Mouse (Mus musculus) ES-Bruce4 (cell line): ENCODE measurements at regions not wholly inside any gene's neighbourhood (a gene's known extent, or its start where the extent isn't known, plus 50 kb on each side); places are given as distances from the start of the nearest gene placed in this dataset.

Experiments
- H3K27ac ChIP-seq: 2 replicates; pipeline ENCODE4 v1.5.1; 2012; ENCODE audit warnings: low read length, inconsistent platforms; ENCODE audit not compliant: insufficient read depth
- H3K27me3 ChIP-seq: 2 replicates; pipeline ENCODE4 v1.6.1; 2012; ENCODE audit warnings: mild to moderate bottlenecking, low read length, inconsistent platforms; ENCODE audit not compliant: control insufficient read depth, poor library complexity, insufficient read depth, severe bottlenecking
- H3K36me3 ChIP-seq: 2 replicates; pipeline ENCODE4 v1.6.1; 2012; ENCODE audit warnings: inconsistent platforms, mild to moderate bottlenecking, low read length, moderate library complexity; ENCODE audit not compliant: control insufficient read depth, poor library complexity, insufficient read depth, severe bottlenecking
- H3K4me1 ChIP-seq: one replicate; pipeline ENCODE4 v1.8.1; 2011; ENCODE audit warnings: low read length; ENCODE audit not compliant: control insufficient read depth, insufficient read depth
- H3K4me3 ChIP-seq: 2 replicates; pipeline ENCODE4 v1.5.1; 2011; ENCODE audit warnings: low read depth, mild to moderate bottlenecking, low read length
- H3K9ac ChIP-seq: 2 replicates; pipeline ENCODE4 v1.6.1; 2012; ENCODE audit warnings: low read depth, mild to moderate bottlenecking, inconsistent platforms; ENCODE audit not compliant: poor library complexity, severe bottlenecking
- H3K9me3 ChIP-seq: replicated peaks from 2 replicates; pipeline ENCODE4 v1.6.1; 2012; ENCODE audit warnings: mild to moderate bottlenecking, low read length, inconsistent platforms; ENCODE audit not compliant: control insufficient read depth, poor library complexity, insufficient read depth, severe bottlenecking
- CTCF ChIP-seq: IDR thresholded peaks from one replicate; pipeline ENCODE4 v1.8.1; 2011; ENCODE audit warnings: low read depth, low read length
- EP300 ChIP-seq: IDR thresholded peaks from 2 replicates; pipeline ENCODE4 v1.6.1; 2011; ENCODE audit warnings: low read depth, low read length; ENCODE audit not compliant: insufficient read depth
- POLR2A ChIP-seq: IDR thresholded peaks from one replicate; pipeline ENCODE4 v1.8.1; 2011; ENCODE audit warnings: low read length; ENCODE audit not compliant: insufficient read depth

- Histone ChIP-seq H3K36me3 (no peaks in the 10 kb centered on the region), H3K9ac (no peak overlapping the region), H3K4me1 (no peaks in the 10 kb centered on the region), H3K4me3 (no peak overlapping the region), H3K27me3 (no peaks in the 10 kb centered on the region), H3K27ac (no peak overlapping the region), H3K9me3 (no peaks in the 10 kb centered on the region)
- no peak for TF ChIP-seq CTCF
- TF ChIP-seq POLR2A, result no peak
- TF ChIP-seq EP300, result no peak
Measured at GRCm38 (mm10) chr1:133549816-133550215, 60.3 kb downstream of the Snrpe start.

GRCm38 (mm10) chr1:133548971-133549370, 61.1 kb downstream of the Snrpe start:
- H3K9me3 ChIP-seq, result no peaks in the 10 kb centered on the region
- no peaks in the 10 kb centered on the region for H3K36me3 ChIP-seq
- H3K27ac ChIP-seq, result no peak overlapping the region
- no peaks in the 10 kb centered on the region for H3K4me1 ChIP-seq
- H3K4me3 ChIP-seq, result no peak overlapping the region
- no peaks in the 10 kb centered on the region for H3K27me3 ChIP-seq
- no peak overlapping the region for H3K9ac ChIP-seq
- TF ChIP-seq POLR2A, result no peak
- TF ChIP-seq CTCF, result no peak
- TF ChIP-seq EP300, result no peak

GRCm38 (mm10) chr1:133547541-133547940, 62.5 kb downstream of the Snrpe start:
- Histone ChIP-seq H3K9me3 (no peaks in the 10 kb centered on the region), H3K27ac (no peak overlapping the region), H3K4me1 (no peaks in the 10 kb centered on the region), H3K9ac (no peak overlapping the region), H3K36me3 (no peaks in the 10 kb centered on the region), H3K27me3 (no peaks in the 10 kb centered on the region), H3K4me3 (no peak overlapping the region)
- no peak for TF ChIP-seq CTCF
- TF ChIP-seq EP300, result no peak
- TF ChIP-seq POLR2A, result no peak

GRCm38 (mm10) chr1:133544996-133545395, 65.1 kb downstream of the Snrpe start:
- TF ChIP-seq POLR2A (no peak), CTCF (no peak), EP300 (no peak)
- Histone ChIP-seq H3K27me3 (no peaks in the 10 kb centered on the region; the same call in 1 of the 2 replicates), H3K36me3 (no peaks in the 10 kb centered on the region), H3K4me1 (no peaks in the 10 kb centered on the region), H3K27ac (no peak overlapping the region), H3K4me3 (no peak overlapping the region), H3K9ac (no peak overlapping the region), H3K9me3 (no peaks in the 10 kb centered on the region)

GRCm38 (mm10) chr1:133543751-133544150, 66.3 kb downstream of the Snrpe start:
- H3K27ac ChIP-seq, result no peak overlapping the region
- TF ChIP-seq CTCF, result no peak
- TF ChIP-seq POLR2A, result no peak
- no peak for TF ChIP-seq EP300

GRCm38 (mm10) chr1:133541996-133542775, 67.9 kb downstream of the Snrpe start:
- Histone ChIP-seq H3K36me3 (no peaks in the 10 kb centered on the region), H3K27me3 (no peaks in the 10 kb centered on the region; the same call in 1 of the 2 replicates), H3K9ac (no peak overlapping the region), H3K9me3 (no peaks in the 10 kb centered on the region), H3K27ac (no peak overlapping the region), H3K4me1 (no peaks in the 10 kb centered on the region), H3K4me3 (no peak overlapping the region)
- TF ChIP-seq EP300 (no peak), POLR2A (no peak), CTCF (no peak)

More at GRCm38 (mm10) chr1:133543751-133544150, 66.3 kb downstream of the Snrpe start:
- H3K27me3 ChIP-seq, result no peaks in the 10 kb centered on the region; the same call in 1 of the 2 replicates
- H3K9me3 ChIP-seq, result no peaks in the 10 kb centered on the region
- no peak overlapping the region for H3K9ac ChIP-seq
- H3K36me3 ChIP-seq, result no peaks in the 10 kb centered on the region
- H3K4me3 ChIP-seq, result no peak overlapping the region
- no peaks in the 10 kb centered on the region for H3K4me1 ChIP-seq
